Mouse (Mus musculus): ENCODE measurements at regions not wholly inside any gene's neighbourhood (a gene's known extent, or its start where the extent isn't known, plus 50 kb on each side); places are given as distances from the start of the nearest gene placed in this dataset.
A peak's percentile ranks its signal among the peaks of the same experiment; 100 is the strongest.

DNA sequence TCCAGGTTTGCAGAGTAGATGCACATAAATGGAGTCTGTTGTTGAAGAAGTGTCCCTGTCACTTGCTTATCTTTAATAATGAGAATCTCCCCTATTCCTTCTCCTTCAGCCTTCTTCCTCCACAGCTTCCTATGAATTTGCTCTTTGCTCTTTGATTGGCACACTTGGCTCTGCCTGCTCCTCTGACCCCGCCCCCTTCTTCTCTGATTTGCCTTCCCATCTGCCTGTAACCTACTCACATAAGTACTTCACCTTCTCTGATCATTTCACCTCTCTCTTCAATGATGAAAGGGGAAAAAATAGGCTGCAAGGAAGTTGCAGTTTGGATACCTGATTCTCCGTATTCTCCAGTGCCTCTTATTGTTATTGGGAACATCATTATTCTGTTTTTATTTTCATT lies 66.1 kb upstream of the 9330182O14Rik start:
- Histone ChIP-seq H3K27ac (no peak overlapping the region), H3K79me2 (replicated peaks; ENCODE audit: control insufficient read depth, insufficient read depth, low read length) (no peaks in the 10 kb centered on the region), H3K4me1 (ENCODE audit: control insufficient read depth, insufficient read depth, low read length) (no peaks in the 10 kb centered on the region), H3K9ac (ENCODE audit: low read depth, low read length) (no peak overlapping the region), H3K27me3 (ENCODE audit: control insufficient read depth, insufficient read depth, low read length) (no peaks in the 10 kb centered on the region), H3K4me3 (no peak overlapping the region), H3K36me3 (ENCODE audit: control insufficient read depth, insufficient read depth, low read length) (no peaks in the 10 kb centered on the region)
- intact Hi-C loops (cut with DNase I) = no loop called here
- no peak for DNase-seq
- 83% methylated on average over 2 of the region's 2 CpGs for WGBS
- TF ChIP-seq POLR2A (IDR thresholded peaks at IDR 0.05; ENCODE audit: insufficient read depth, low read depth, low read length) (no peak), EP300 (IDR thresholded peaks at IDR 0.05; ENCODE audit: insufficient read depth, low read depth, low read length) (no peak), CTCF (IDR thresholded peaks at IDR 0.05) (no peak)

DNA sequence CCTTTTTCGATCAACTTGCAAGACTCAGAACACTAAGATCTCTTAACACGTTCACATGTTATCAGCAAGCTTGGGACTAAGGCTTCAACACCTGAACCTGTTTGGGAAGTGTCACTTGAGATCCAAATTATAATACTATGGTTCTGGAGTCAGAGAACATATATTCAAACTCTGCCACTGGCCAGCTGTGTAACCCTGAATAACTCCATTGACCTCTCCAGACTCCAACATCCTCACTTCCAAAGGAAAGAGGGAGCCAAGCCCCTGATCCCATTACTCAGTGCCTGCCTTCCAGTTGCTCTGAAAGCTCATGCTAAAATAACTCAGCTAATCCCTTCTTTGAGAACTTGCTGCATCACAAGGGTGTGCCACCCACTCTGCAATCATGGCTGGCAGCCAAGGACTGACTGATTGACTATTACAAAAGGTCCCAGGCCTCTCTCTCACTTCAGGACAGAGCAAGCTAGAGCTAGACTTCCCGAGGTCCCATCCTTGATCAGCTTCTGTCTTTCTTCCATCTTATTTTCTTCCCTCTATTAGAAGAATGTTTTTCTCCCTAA lies 58.8 kb upstream of the 9330182O14Rik start:
- intact Hi-C loops (cut with DNase I) = no loop called here
- no peaks in the 10 kb centered on the region for H3K79me2 ChIP-seq (replicated peaks; ENCODE audit: control insufficient read depth, insufficient read depth, low read length)
- no peaks in the 10 kb centered on the region for H3K36me3 ChIP-seq (ENCODE audit: control insufficient read depth, insufficient read depth, low read length)
- DNase-seq = peak in 1 of 2 experiments; percentile 4
- no peak overlapping the region for H3K9ac ChIP-seq (ENCODE audit: low read depth, low read length)
- no peak for TF ChIP-seq EP300 (IDR thresholded peaks at IDR 0.05; ENCODE audit: insufficient read depth, low read depth, low read length)
- TF ChIP-seq POLR2A (IDR thresholded peaks at IDR 0.05; ENCODE audit: insufficient read depth, low read depth, low read length) = no peak
- no peak for TF ChIP-seq CTCF (IDR thresholded peaks at IDR 0.05)
- H3K4me1 ChIP-seq (ENCODE audit: control insufficient read depth, insufficient read depth, low read length) = no peaks in the 10 kb centered on the region
- H3K27me3 ChIP-seq (ENCODE audit: control insufficient read depth, insufficient read depth, low read length) = no peaks in the 10 kb centered on the region
- H3K4me3 ChIP-seq = no peak overlapping the region
- 55% methylated on average over 3 of the region's 3 CpGs for WGBS
- H3K27ac ChIP-seq = no peak overlapping the region

DNA sequence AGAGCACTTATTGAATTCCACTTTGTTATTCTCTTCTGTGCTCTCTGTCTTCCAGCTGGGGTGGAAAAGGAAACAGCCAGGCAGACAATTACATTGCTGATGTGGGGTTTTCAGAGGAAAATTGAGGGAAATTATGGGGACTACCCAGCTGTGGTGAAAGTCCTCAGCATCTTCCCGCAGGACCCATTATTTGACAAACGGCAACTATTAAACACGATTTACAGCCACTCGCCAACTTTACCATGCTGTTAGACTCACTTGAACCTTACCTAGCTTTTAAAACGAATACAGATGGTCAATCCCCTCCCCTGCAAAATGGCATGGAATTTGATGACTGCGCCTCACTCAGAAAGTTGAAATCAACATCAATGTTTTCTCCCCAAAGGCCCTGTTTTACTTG lies 54.3 kb upstream of the 9330182O14Rik start:
- intact Hi-C loops (cut with DNase I) = no loop called here
- no peak overlapping the region for H3K9ac ChIP-seq (ENCODE audit: low read depth, low read length)
- TF ChIP-seq EP300 (IDR thresholded peaks at IDR 0.05; ENCODE audit: insufficient read depth, low read depth, low read length) (no peak), POLR2A (IDR thresholded peaks at IDR 0.05; ENCODE audit: insufficient read depth, low read depth, low read length) (no peak), CTCF (IDR thresholded peaks at IDR 0.05) (no peak)
- WGBS = 90% methylated on average over 6 of the region's 6 CpGs
- no peaks in the 10 kb centered on the region for H3K36me3 ChIP-seq (ENCODE audit: control insufficient read depth, insufficient read depth, low read length)
- H3K79me2 ChIP-seq (replicated peaks; ENCODE audit: control insufficient read depth, insufficient read depth, low read length) = no peaks in the 10 kb centered on the region
- no peak overlapping the region for H3K27ac ChIP-seq
- no peaks in the 10 kb centered on the region for H3K4me1 ChIP-seq (ENCODE audit: control insufficient read depth, insufficient read depth, low read length)
- no peak for DNase-seq
- no peaks in the 10 kb centered on the region for H3K27me3 ChIP-seq (ENCODE audit: control insufficient read depth, insufficient read depth, low read length)
- no peak overlapping the region for H3K4me3 ChIP-seq
